Mouse (Mus musculus): ENCODE results near the gene Prrg4. TPM values are rescaled to one million over a fixed set of nuclear protein-coding genes. Genes with fewer than 3 reads are reported as not detected.

Prrg4 gene
- polyA plus RNA-seq, 1 experiment from 2014 or later, result 1.8 TPM

GRCm38 (mm10) chr2:104856218-104856617, 6.5 kb upstream of the Prrg4 start:
- Histone ChIP-seq H3K27ac (no peak overlapping the region), H3K9me3 (no peaks in the 10 kb centered on the region), H3K9ac (no peak overlapping the region), H3K27me3 (no peaks in the 10 kb centered on the region), H3K36me3 (no peaks in the 10 kb centered on the region), H3K4me3 (no peak overlapping the region), H3K4me1 (no peaks in the 10 kb centered on the region; the same call in 1 of the 2 replicates), H3K4me2 (replicated peaks) (no peak overlapping the region)
- 56% methylated on average over 1 of the region's 1 CpGs for WGBS
- no peak for ATAC-seq (ENCODE audit: insufficient number of reproducible peaks, insufficient read depth, low FRiP score, low TSS enrichment)

- ATAC-seq (ENCODE audit: insufficient number of reproducible peaks, insufficient read depth, low FRiP score, low TSS enrichment), result no peak
- no peak overlapping the region for H3K9ac ChIP-seq
- no peak overlapping the region for H3K4me3 ChIP-seq
- no peaks in the 10 kb centered on the region for H3K9me3 ChIP-seq
- H3K36me3 ChIP-seq, result no peaks in the 10 kb centered on the region
- H3K4me2 ChIP-seq (replicated peaks), result no peak overlapping the region
- no peaks in the 10 kb centered on the region for H3K27me3 ChIP-seq
- H3K4me1 ChIP-seq, result no peaks in the 10 kb centered on the region; the same call in 1 of the 2 replicates
- H3K27ac ChIP-seq, result no peak overlapping the region
- WGBS, result 34% methylated on average over 3 of the region's 3 CpGs
Observed at GRCm38 (mm10) chr2:104855732-104856131, 6.1 kb upstream of the Prrg4 start.

- no peak overlapping the region for H3K4me2 ChIP-seq (replicated peaks)
- no peak overlapping the region for H3K9ac ChIP-seq
- WGBS, result 65% methylated on average over 1 of the region's 1 CpGs
- ATAC-seq (ENCODE audit: insufficient number of reproducible peaks, insufficient read depth, low FRiP score, low TSS enrichment), result no peak
- no peaks in the 10 kb centered on the region for H3K36me3 ChIP-seq
- no peak overlapping the region for H3K4me3 ChIP-seq
- no peaks in the 10 kb centered on the region for H3K27me3 ChIP-seq
- no peak overlapping the region for H3K27ac ChIP-seq
- H3K9me3 ChIP-seq, result no peaks in the 10 kb centered on the region
- no peaks in the 10 kb centered on the region; the same call in 1 of the 2 replicates for H3K4me1 ChIP-seq
Observed at GRCm38 (mm10) chr2:104854836-104855235, 5.2 kb upstream of the Prrg4 start.

- Histone ChIP-seq H3K4me2 (replicated peaks) (no peak overlapping the region), H3K27ac (no peak overlapping the region), H3K27me3 (0 out of 2 replicates have a peak, but pooled peaks cover 10% of the 10 kb centered on the region), H3K36me3 (no peaks in the 10 kb centered on the region), H3K4me1 (peaks cover 7% of the 10 kb centered on the region; the same call in 1 of the 2 replicates), H3K9ac (no peak overlapping the region), H3K4me3 (no peak overlapping the region), H3K9me3 (no peaks in the 10 kb centered on the region)
- 92% methylated on average over 7 of the region's 7 CpGs for WGBS
- no peak for ATAC-seq (ENCODE audit: insufficient number of reproducible peaks, insufficient read depth, low FRiP score, low TSS enrichment)
Observed at GRCm38 (mm10) chr2:104852546-104852945, 2.9 kb upstream of the Prrg4 start.

GRCm38 (mm10) chr2:104851686-104852085, 2.0 kb upstream of the Prrg4 start:
- Histone ChIP-seq H3K27me3 (0 out of 2 replicates have a peak, but pooled peaks cover 10% of the 10 kb centered on the region), H3K4me2 (replicated peaks) (no peak overlapping the region), H3K4me3 (no peak overlapping the region), H3K27ac (no peak overlapping the region), H3K9me3 (no peaks in the 10 kb centered on the region), H3K36me3 (no peaks in the 10 kb centered on the region), H3K9ac (no peak overlapping the region), H3K4me1 (peaks cover 11% of the 10 kb centered on the region; the same call in 1 of the 2 replicates)
- WGBS, result 13% methylated on average over 5 of the region's 5 CpGs
- no peak for ATAC-seq (ENCODE audit: insufficient number of reproducible peaks, insufficient read depth, low FRiP score, low TSS enrichment)

GRCm38 (mm10) chr2:104849991-104850359, 299 bp upstream of the Prrg4 start:
- peak overlapping the region; percentile 51 for H3K4me3 ChIP-seq
- ATAC-seq (ENCODE audit: insufficient number of reproducible peaks, insufficient read depth, low FRiP score, low TSS enrichment), result no peak
- no peak overlapping the region for H3K27ac ChIP-seq
- H3K9ac ChIP-seq, result no peak overlapping the region
- 77% methylated on average over 3 of the region's 3 CpGs for WGBS
- peak overlapping the region; percentile 95 for H3K4me2 ChIP-seq (replicated peaks)
- peaks cover 18% of the 10 kb centered on the region for H3K4me1 ChIP-seq
- no peaks in the 10 kb centered on the region for H3K36me3 ChIP-seq
- 0 out of 2 replicates have a peak, but pooled peaks cover 10% of the 10 kb centered on the region for H3K27me3 ChIP-seq
- H3K9me3 ChIP-seq, result no peaks in the 10 kb centered on the region

GRCm38 (mm10) chr2:104848235-104849161, 1.2 kb downstream of the Prrg4 start:
- Histone ChIP-seq H3K4me2 (replicated peaks) (peak overlapping the region; percentile 95), H3K4me1 (peaks cover 18% of the 10 kb centered on the region), H3K9me3 (no peaks in the 10 kb centered on the region), H3K36me3 (no peaks in the 10 kb centered on the region), H3K4me3 (peak overlapping the region; percentile 51), H3K9ac (no peak overlapping the region), H3K27ac (no peak overlapping the region), H3K27me3 (0 out of 2 replicates have a peak, but pooled peaks cover 10% of the 10 kb centered on the region)
- 23% methylated on average over 16 of the region's 16 CpGs for WGBS
- ATAC-seq (ENCODE audit: insufficient number of reproducible peaks, insufficient read depth, low FRiP score, low TSS enrichment), result no peak

- H3K36me3 ChIP-seq, result no peaks in the 10 kb centered on the region
- H3K4me1 ChIP-seq, result peaks cover 18% of the 10 kb centered on the region
- H3K9me3 ChIP-seq, result no peaks in the 10 kb centered on the region
- H3K9ac ChIP-seq, result no peak overlapping the region
- H3K4me3 ChIP-seq, result no peak overlapping the region
- H3K27ac ChIP-seq, result no peak overlapping the region
- H3K4me2 ChIP-seq (replicated peaks), result no peak overlapping the region
- no peak for ATAC-seq (ENCODE audit: insufficient number of reproducible peaks, insufficient read depth, low FRiP score, low TSS enrichment)
- WGBS, result 48% methylated on average over 2 of the region's 2 CpGs
- H3K27me3 ChIP-seq, result 0 out of 2 replicates have a peak, but pooled peaks cover 10% of the 10 kb centered on the region
Observed at GRCm38 (mm10) chr2:104847645-104848044, 2.0 kb downstream of the Prrg4 start.

- Histone ChIP-seq H3K36me3 (no peaks in the 10 kb centered on the region), H3K9ac (no peak overlapping the region), H3K4me1 (peaks cover 18% of the 10 kb centered on the region), H3K9me3 (no peaks in the 10 kb centered on the region), H3K4me2 (replicated peaks) (no peak overlapping the region), H3K27ac (peak overlapping the region; percentile 65), H3K4me3 (no peak overlapping the region), H3K27me3 (0 out of 2 replicates have a peak, but pooled peaks cover 10% of the 10 kb centered on the region)
- 15% methylated on average over 4 of the region's 4 CpGs for WGBS
- peak; percentile 71 for ATAC-seq (ENCODE audit: insufficient number of reproducible peaks, insufficient read depth, low FRiP score, low TSS enrichment)
Observed at GRCm38 (mm10) chr2:104846638-104847414, 2.9 kb downstream of the Prrg4 start.

GRCm38 (mm10) chr2:104842559-104842958, 7.1 kb downstream of the Prrg4 start:
- H3K4me1 ChIP-seq, result peaks cover 11% of the 10 kb centered on the region
- no peaks in the 10 kb centered on the region for H3K36me3 ChIP-seq
- no peak overlapping the region for H3K4me2 ChIP-seq (replicated peaks)
- H3K27ac ChIP-seq, result no peak overlapping the region
- ATAC-seq (ENCODE audit: insufficient number of reproducible peaks, insufficient read depth, low FRiP score, low TSS enrichment), result no peak
- H3K9ac ChIP-seq, result no peak overlapping the region
- H3K27me3 ChIP-seq, result no peaks in the 10 kb centered on the region
- no peak overlapping the region for H3K4me3 ChIP-seq
- H3K9me3 ChIP-seq, result no peaks in the 10 kb centered on the region

- ATAC-seq (ENCODE audit: insufficient number of reproducible peaks, insufficient read depth, low FRiP score, low TSS enrichment), result no peak
- H3K9me3 ChIP-seq, result no peaks in the 10 kb centered on the region
- H3K27me3 ChIP-seq, result no peaks in the 10 kb centered on the region
- H3K36me3 ChIP-seq, result no peaks in the 10 kb centered on the region
- no peak overlapping the region for H3K4me2 ChIP-seq (replicated peaks)
- peaks cover 8% of the 10 kb centered on the region for H3K4me1 ChIP-seq
- no peak overlapping the region for H3K9ac ChIP-seq
- H3K4me3 ChIP-seq, result no peak overlapping the region
- 88% methylated on average over 7 of the region's 7 CpGs for WGBS
- H3K27ac ChIP-seq, result no peak overlapping the region
Observed at GRCm38 (mm10) chr2:104841736-104842135, 7.9 kb downstream of the Prrg4 start.

Measured in embryonic facial prominence, embryonic 12.5 days (tissue).